ENCODE assay signal across 9 mouse cellular contexts in the genomic region with DNA sequence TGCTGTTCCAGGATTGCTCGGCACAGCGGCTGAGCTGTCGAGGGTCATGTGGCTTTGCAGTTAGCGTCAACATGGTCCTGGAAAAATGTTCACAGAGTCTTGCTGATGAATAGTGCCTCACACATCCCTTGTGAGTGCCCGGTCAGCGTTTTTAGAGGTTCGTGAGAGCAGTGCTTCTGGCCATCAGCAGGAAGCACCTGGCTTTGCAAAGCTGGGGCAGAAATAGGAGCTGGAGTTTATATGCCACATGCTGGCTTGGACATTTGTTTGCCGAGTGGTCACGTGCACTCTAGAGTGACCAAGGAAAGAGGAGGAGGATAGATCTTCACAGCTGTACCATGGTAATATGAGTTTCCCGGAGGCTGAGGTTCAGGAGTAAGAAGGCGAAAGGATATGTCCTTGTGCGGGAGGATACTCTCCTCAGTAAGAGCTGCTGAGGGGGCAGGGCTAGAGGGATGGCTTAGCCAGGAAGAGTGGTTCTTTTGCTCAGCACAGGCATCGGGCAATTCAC. TPM values are rescaled to one million over a fixed set of nuclear protein-coding genes. Genes with fewer than 3 reads are reported as not detected.
DNase-seq lines count a peak whose midpoint lies in the region; ATAC-seq and TF ChIP-seq lines count a peak whose summit lies in the region.
"Had no signal": no experiment of that assay in that cellular context is flagged by ENCODE, and none has a peak within 500 bp of the region (broad histone marks: within the 10 kb centered on the region; RNA-seq: fewer than 3 reads in every experiment).

No protein-coding gene starts in this region.

- H3K27ac ChIP-seq in limb, embryonic 14.5 days (replicated peaks; ENCODE audit: low read depth, low read length), result peak overlapping the region; percentile 59
- H3K27ac ChIP-seq in stomach, embryonic 15.5 days, result 0 out of 2 replicates have a peak overlapping the region, but pooled peaks have one; percentile 26
- H3K27ac ChIP-seq in left cerebral cortex, adult 2 months, result no peak overlapping the region
- H3K27ac ChIP-seq: neural tube, embryonic 12.5 days had no signal

- H3K36me3 ChIP-seq in limb, embryonic 14.5 days (ENCODE audit: control insufficient read depth, insufficient read depth, low read length), result no peaks in the 10 kb centered on the region
- no peaks in the 10 kb centered on the region for H3K36me3 ChIP-seq in stomach, embryonic 15.5 days
- H3K36me3 ChIP-seq: neural tube, embryonic 12.5 days had no signal

- ATAC-seq in limb, embryonic 14.5 days (ENCODE audit: low FRiP score, low read depth), result peak; percentile 54; the same call in 1 of the 2 replicates
- peak; percentile 45; the same call in 1 of the 2 replicates for ATAC-seq in stomach, embryonic 15.5 days (ENCODE audit: insufficient read depth, low FRiP score, low read depth)

- H3K4me2 ChIP-seq in limb, embryonic 14.5 days (replicated peaks; ENCODE audit: low read depth, low read length, severe bottlenecking), result 0 out of 2 replicates have a peak overlapping the region, but pooled peaks have one; percentile 8
- no peak overlapping the region for H3K4me2 ChIP-seq in stomach, embryonic 15.5 days
- H3K4me2 ChIP-seq: neural tube, embryonic 12.5 days had no signal

- H3K4me3 ChIP-seq in limb, embryonic 14.5 days (replicated peaks; ENCODE audit: low read length), result no peak overlapping the region
- H3K4me3 ChIP-seq in stomach, embryonic 15.5 days (replicated peaks), result no peak overlapping the region
- H3K4me3 ChIP-seq in left cerebral cortex, adult 2 months, result no peak overlapping the region
- H3K4me3 ChIP-seq: neural tube, embryonic 12.5 days had no signal

- no peak for TF ChIP-seq POLR2A in limb, embryonic 14.5 days (IDR thresholded peaks at IDR 0.05; ENCODE audit: borderline replicate concordance, extremely low read depth, insufficient read depth, insufficient read length)

- H3K27me3 ChIP-seq in limb, embryonic 14.5 days (ENCODE audit: control insufficient read depth, insufficient read depth, low read length), result no peaks in the 10 kb centered on the region
- H3K27me3 ChIP-seq in stomach, embryonic 15.5 days (replicated peaks), result no peaks in the 10 kb centered on the region
- H3K27me3 ChIP-seq: neural tube, embryonic 12.5 days had no signal

- DNase-seq in adrenal gland, postnatal 10 days, result peak; percentile 25
- no peak for DNase-seq in adrenal gland, postnatal 25 days
- DNase-seq in embryo, embryonic 10.5 days (ENCODE audit: low spot score), result peak; percentile 33
- DNase-seq in heart, postnatal 36 days, result peak; percentile 53 to 63
- peak; percentile 36 for DNase-seq in limb, embryonic 14.5 days (ENCODE audit: low spot score)
- DNase-seq in left cerebral cortex, adult 2 months (ENCODE audit: extremely low spot score in 1 of 2, low spot score in 2 of 2), result no peak
- DNase-seq in frontal cortex, postnatal 25 days (ENCODE audit: low spot score in 2 of 2), result no peak

- H3K4me1 ChIP-seq in limb, embryonic 14.5 days (ENCODE audit: control insufficient read depth, insufficient read depth, low read length), result peaks cover 12% of the 10 kb centered on the region
- H3K4me1 ChIP-seq in stomach, embryonic 15.5 days, result 0 out of 2 replicates have a peak, but pooled peaks cover 2% of the 10 kb centered on the region

- no peaks in the 10 kb centered on the region for H3K9me3 ChIP-seq in limb, embryonic 14.5 days (ENCODE audit: control insufficient read depth, low read length)
- no peaks in the 10 kb centered on the region for H3K9me3 ChIP-seq in stomach, embryonic 15.5 days
- H3K9me3 ChIP-seq: neural tube, embryonic 12.5 days had no signal

- no peak for TF ChIP-seq CTCF in left cerebral cortex, adult 2 months (IDR thresholded peaks at IDR 0.05)

- no peak overlapping the region for H3K9ac ChIP-seq in limb, embryonic 14.5 days (ENCODE audit: low read depth, low read length, severe bottlenecking)
- no peak overlapping the region for H3K9ac ChIP-seq in stomach, embryonic 15.5 days
- H3K9ac ChIP-seq: neural tube, embryonic 12.5 days had no signal

- 24% methylated on average over 13 of the region's 13 CpGs for WGBS in limb, embryonic 14.5 days
- WGBS in stomach, embryonic 15.5 days, result 31% methylated on average over 13 of the region's 13 CpGs

- intact Hi-C loops in heart, postnatal 36 days (cut with DNase I), result loop anchor here (5.0 to 10.0 kb wide), 5 partner anchors 126 to 678 kb away; partner anchors contain the start of genes Cd28, Cyp20a1 and Nbeal1
- intact Hi-C loops in left cerebral cortex, adult 2 months (cut with DNase I), result loop anchor here (5.0 kb wide), 5 partner anchors 74 to 521 kb away; partner anchors contain the start of genes Abi2 and Cyp20a1

RNA-seq across cellular contexts. Expression of gene Ctla4, which starts 23.8 kb away (rescaled TPM):
- under 1 TPM; 0.54 to 0.55 TPM for total RNA-seq in adrenal gland, postnatal 10 days (2021)
- 0.64 TPM in 1 of 2 replicates, not detected in the other for total RNA-seq in adrenal gland, postnatal 25 days (2021)
- 1 to 10 TPM in 1 of 2 experiments, under 1 TPM in 1; 1.00 to 1.1 TPM for total RNA-seq in heart, postnatal 36 days (2021)
- polyA plus RNA-seq in limb, embryonic 14.5 days (2012; rRNA removed), result 0.26 and 0.33 TPM in 2 replicates
- polyA plus RNA-seq in limb, embryonic 14.5 days (2014; fragmentation: Nextera tagmentation; extraction: Ambion mirVana), result 0.34 and 0.40 TPM in 2 replicates
- not detected in 2 replicates for polyA plus RNA-seq in stomach, embryonic 15.5 days (2015; fragmentation: Nextera tagmentation; extraction: Ambion mirVana)
- not detected for total RNA-seq in left cerebral cortex, adult 2 months (2021)
- polyA plus RNA-seq: neural tube, embryonic 12.5 days had no signal

Comparison
In these comparisons a context has a peak if more than half of its experiments do, and no peak if none do; other contexts are left out.
1. DNase-seq: peak in adrenal gland, postnatal 10 days (single experiment), embryo, embryonic 10.5 days (single experiment), heart, postnatal 36 days (2 of 2) and limb, embryonic 14.5 days (single experiment); none in adrenal gland, postnatal 25 days (single experiment), left cerebral cortex, adult 2 months (0 of 2) and frontal cortex, postnatal 25 days (0 of 2).